Mouse (Mus musculus) midbrain, embryonic 10.5 days (tissue): Measurements from ENCODE around the gene Cenpb. TPM values are rescaled to one million over a fixed set of nuclear protein-coding genes. Genes with fewer than 3 reads are reported as not detected.
A peak's percentile ranks its signal among the peaks of the same experiment; 100 is the strongest.

Experiments
- DNase-seq: peaks from one replicate; pipeline ENCODE4 v3.0.0-alpha.2; 2017; ENCODE audit warnings: low spot score
- H3K27ac ChIP-seq: fragments of 300-500 bp; sonication (generic); replicated peaks from 2 replicates; pipeline ENCODE4 v1.5.1; 2016; ENCODE audit warnings: mild to moderate bottlenecking
- H3K27me3 ChIP-seq: fragments of 300-500 bp; sonication (generic); 2 replicates; pipeline ENCODE4 v1.6.1; 2016; ENCODE audit warnings: low read depth, mild to moderate bottlenecking; ENCODE audit not compliant: poor library complexity, severe bottlenecking
- H3K36me3 ChIP-seq: fragments of 300-500 bp; sonication (generic); 2 replicates; pipeline ENCODE4 v1.6.1; 2016; ENCODE audit warnings: mild to moderate bottlenecking, moderate library complexity
- H3K4me1 ChIP-seq: fragments of 300-500 bp; sonication (generic); 2 replicates; pipeline ENCODE4 v1.6.1; 2016
- H3K4me3 ChIP-seq: fragments of 300-500 bp; sonication (generic); 2 replicates; pipeline ENCODE4 v1.5.1; 2016; ENCODE audit warnings: mild to moderate bottlenecking, moderate library complexity
- H3K9me3 ChIP-seq: fragments of 300-500 bp; sonication (generic); replicated peaks from 2 replicates; pipeline ENCODE4 v1.6.1; 2016; ENCODE audit warnings: mild to moderate bottlenecking
- WGBS: fragments of 180-500 bp; shearing (Covaris S2); methylation state at CpG from one replicate; pipeline ENCODE4 v1.1.7; 2016; 5-methylcytosine and 5-hydroxymethylcytosine counted together
- polyA plus RNA-seq: library from polyadenylated mRNA; unstranded; fragments of >200 nt; fragmentation: Nextera tagmentation; extraction: Ambion mirVana; gene quantifications from 2 replicates; pipeline ENCODE4 v1.2.1, GENCODE M21; 2016

The Cenpb gene
- polyA plus RNA-seq, 1 experiment from 2014 or later: 9.0 TPM

DNA sequence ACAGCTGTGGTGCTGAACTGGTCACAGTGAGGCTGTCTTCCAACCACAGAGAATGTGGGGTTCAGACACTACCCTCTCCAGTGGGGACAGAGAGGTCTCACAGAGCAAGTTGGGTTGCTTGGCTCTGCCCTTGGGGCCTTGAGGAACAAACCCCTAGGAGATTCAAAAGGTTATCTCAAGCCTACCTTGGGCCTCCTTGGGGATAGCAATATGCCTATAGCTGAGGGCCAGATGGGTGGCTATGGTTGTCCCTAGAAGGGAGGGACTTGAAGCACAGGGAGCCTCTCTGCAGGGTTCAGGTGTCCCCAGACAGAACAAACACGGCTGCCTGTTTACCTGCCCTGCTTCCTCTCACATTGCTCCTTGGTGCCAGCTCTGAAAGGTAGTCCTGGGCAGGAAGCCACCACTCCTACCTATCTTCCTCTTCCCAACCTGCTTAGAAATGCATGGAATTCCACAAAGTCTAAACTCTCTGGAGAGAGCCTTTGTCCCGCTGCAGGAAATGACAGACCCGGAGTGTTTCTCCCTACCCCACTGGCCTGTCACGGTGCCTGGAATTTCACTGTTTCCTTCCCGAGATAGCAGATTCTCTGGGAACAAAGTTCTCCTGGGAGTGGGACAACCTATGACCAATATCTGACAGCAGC is 39.9 kb downstream of the Cenpb start:
- Histone ChIP-seq H3K27ac (no peak overlapping the region), H3K27me3 (no peaks in the 10 kb centered on the region)

DNA sequence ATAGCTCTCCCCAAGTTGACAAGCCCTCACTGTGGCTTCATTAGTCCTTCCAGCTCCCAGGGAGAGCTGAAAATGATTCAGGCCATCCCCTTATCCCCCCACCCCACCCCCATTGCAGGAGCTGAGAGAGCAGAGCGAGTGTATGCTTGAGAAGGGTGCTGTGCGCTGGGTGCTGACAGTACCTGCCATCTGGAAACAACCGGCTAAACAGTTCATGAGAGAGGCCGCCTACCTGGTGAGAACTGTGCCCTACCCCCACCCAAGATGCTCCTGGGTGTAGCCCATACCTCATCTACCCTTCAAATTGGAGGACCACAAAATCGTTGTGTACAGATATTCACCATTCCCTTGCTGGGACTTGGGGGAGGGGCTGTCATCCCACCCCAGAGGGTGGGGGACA is 40.6 kb downstream of the Cenpb start:
- Histone ChIP-seq H3K27me3 (no peaks in the 10 kb centered on the region), H3K9me3 (no peaks in the 10 kb centered on the region), H3K4me3 (no peak overlapping the region), H3K27ac (no peak overlapping the region), H3K36me3 (peaks cover 23% of the 10 kb centered on the region), H3K4me1 (peaks cover 24% of the 10 kb centered on the region)
- 89% methylated on average over 5 of the region's 5 CpGs for WGBS
- DNase-seq: no peak

More for the DNA sequence above, 39.9 kb downstream of the Cenpb start:
- DNase-seq: no peak
- no peak overlapping the region for H3K4me3 ChIP-seq
- H3K9me3 ChIP-seq: no peaks in the 10 kb centered on the region
- 73% methylated on average over 5 of the region's 5 CpGs for WGBS
- peaks cover 30% of the 10 kb centered on the region for H3K36me3 ChIP-seq
- H3K4me1 ChIP-seq: peaks cover 20% of the 10 kb centered on the region

DNA sequence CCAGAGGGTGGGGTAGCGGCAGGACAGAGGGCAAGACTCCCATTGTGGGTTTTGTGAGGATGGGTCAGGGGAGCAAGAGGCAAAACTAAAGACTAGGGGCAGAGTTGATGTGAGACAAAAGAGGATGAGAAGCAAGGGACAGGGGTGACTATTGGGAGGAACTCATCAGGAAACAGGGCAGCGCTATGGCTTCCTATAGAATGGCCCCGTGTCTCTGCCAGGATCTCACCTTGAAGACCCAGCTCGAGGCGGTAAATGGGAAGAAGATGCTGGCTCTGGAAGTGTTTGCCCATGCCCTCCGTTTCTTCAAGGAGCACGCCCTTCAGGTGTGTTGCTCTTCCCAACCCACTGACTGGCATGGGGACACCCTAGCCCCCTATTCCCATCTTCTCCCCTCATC is 41.1 kb downstream of the Cenpb start:
- no peak overlapping the region for H3K4me3 ChIP-seq
- no peaks in the 10 kb centered on the region for H3K9me3 ChIP-seq
- H3K27ac ChIP-seq: no peak overlapping the region
- H3K36me3 ChIP-seq: peaks cover 17% of the 10 kb centered on the region
- no peak for DNase-seq
- H3K4me1 ChIP-seq: peaks cover 25% of the 10 kb centered on the region
- WGBS: 84% methylated on average over 7 of the region's 7 CpGs
- no peaks in the 10 kb centered on the region for H3K27me3 ChIP-seq

DNA sequence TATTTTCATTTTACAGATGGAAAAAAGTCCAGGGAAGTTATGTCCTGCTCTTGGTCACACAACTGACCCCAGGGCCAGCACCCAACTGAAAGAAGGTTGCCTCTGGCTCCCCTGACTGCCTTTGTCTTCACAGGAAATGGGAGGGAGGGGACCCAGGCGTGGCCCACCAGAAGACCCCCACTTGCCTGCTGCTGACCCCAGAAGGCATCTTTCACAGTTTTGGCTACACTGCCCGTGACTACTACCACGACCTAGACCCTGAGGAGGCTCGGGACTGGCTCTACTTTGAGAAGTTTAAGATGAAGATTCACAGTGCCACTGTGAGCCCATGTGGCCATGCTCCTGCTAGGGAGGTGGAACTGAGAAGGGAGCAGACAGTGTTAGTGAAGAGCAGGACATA is 41.6 kb downstream of the Cenpb start:
- Histone ChIP-seq H3K27me3 (no peaks in the 10 kb centered on the region), H3K4me3 (no peak overlapping the region), H3K4me1 (peaks cover 25% of the 10 kb centered on the region), H3K27ac (no peak overlapping the region), H3K9me3 (no peaks in the 10 kb centered on the region), H3K36me3 (peaks cover 13% of the 10 kb centered on the region)
- 85% methylated on average over 4 of the region's 4 CpGs for WGBS
- DNase-seq: no peak

DNA sequence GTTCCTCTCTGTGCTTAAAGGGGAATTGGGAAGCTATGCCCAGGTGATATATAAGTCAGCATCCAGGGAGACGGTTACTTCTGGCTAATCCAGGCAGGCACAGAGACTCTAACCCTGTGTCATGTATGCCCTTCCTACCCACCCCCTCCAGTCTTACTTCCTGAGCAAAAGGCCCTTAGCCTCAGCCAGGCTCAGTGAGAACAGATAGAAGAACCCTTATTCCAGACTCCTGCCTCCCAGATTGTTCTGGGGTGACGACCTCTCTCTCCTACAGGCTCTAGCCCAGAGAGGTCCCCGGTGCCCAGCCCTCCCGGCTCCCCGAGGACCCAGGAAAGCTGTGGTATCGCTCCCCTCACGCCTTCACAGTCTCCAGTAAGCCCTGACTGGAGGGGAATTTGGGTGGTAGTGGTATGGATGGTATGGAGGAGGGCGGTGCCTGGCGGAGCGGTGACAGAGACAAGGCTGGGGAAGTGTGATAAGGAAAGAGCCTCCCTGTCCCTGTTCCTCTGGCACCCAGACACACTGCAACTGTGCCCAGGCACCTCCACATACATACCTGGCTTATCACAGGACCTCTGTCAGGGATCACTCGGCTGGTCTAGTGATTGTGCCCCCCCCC is 44.2 kb downstream of the Cenpb start:
- 0 out of 2 replicates have a peak, but pooled peaks cover 3% of the 10 kb centered on the region for H3K36me3 ChIP-seq
- WGBS: 74% methylated on average over 11 of the region's 11 CpGs
- H3K9me3 ChIP-seq: no peaks in the 10 kb centered on the region

DNA sequence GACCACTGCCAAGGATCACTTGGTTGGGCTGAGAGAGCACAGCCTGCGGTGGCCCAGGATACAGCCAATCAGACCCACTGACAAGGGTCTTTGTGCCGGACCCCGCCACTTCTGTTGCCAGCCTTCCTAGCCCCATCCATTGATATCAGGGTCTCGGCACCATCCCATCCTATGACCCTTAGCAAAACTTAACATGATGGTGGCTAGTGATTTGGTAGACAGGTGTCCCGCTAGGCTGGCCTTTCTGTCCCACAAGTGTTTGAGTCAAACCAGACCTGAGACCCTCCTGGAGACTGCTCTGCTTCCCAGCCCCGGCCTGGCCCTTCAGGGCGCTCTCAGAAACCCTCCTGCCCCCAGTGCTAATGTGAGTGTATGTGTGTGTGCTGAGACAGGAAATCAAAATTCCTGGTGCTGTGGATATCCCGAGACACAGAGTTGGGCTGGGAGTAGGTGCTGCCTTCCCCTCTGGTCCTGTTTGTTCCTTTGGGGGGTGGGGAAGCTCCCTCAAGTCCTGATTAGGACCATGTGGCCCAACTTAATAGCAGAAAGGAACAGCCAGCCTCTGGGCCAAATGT is 45.0 kb downstream of the Cenpb start:
- 0 out of 2 replicates have a peak, but pooled peaks cover 3% of the 10 kb centered on the region for H3K36me3 ChIP-seq
- DNase-seq: no peak
- no peak overlapping the region for H3K4me3 ChIP-seq
- 89% methylated on average over 8 of the region's 8 CpGs for WGBS
- H3K4me1 ChIP-seq: peaks cover 16% of the 10 kb centered on the region
- H3K9me3 ChIP-seq: no peaks in the 10 kb centered on the region
- no peaks in the 10 kb centered on the region for H3K27me3 ChIP-seq
- peak overlapping the region; percentile 64 for H3K27ac ChIP-seq

More for the DNA sequence above, 44.2 kb downstream of the Cenpb start:
- no peaks in the 10 kb centered on the region for H3K27me3 ChIP-seq
- H3K27ac ChIP-seq: peak overlapping the region; percentile 64
- H3K4me1 ChIP-seq: peaks cover 16% of the 10 kb centered on the region
- DNase-seq: no peak
- no peak overlapping the region for H3K4me3 ChIP-seq

DNA sequence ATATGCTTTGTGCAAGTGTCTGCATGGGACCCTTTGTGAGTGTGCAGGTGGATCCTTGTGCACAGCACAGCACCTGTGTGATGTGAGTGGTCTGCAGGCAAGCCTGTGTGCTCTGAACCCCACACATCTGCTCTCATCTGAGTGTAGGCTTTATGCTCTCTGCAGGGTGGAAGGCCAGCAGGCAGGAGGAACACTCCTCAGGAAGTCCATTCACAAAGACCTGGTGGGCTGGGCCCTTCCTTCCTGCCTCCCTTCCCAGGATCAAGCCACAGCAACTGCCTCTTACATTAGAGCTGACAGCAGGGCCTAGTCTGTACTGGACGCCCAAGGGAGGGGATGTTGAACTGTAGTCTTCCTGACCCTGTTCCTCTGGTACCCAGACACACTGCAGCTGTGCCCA is 45.5 kb downstream of the Cenpb start:
- Histone ChIP-seq H3K27me3 (no peaks in the 10 kb centered on the region), H3K4me3 (no peak overlapping the region), H3K36me3 (0 out of 2 replicates have a peak, but pooled peaks cover 3% of the 10 kb centered on the region), H3K27ac (peak overlapping the region; percentile 64; the same call in 1 of the 2 replicates), H3K4me1 (peaks cover 16% of the 10 kb centered on the region), H3K9me3 (no peaks in the 10 kb centered on the region)
- no peak for DNase-seq
- 76% methylated on average over 1 of the region's 1 CpGs for WGBS

DNA sequence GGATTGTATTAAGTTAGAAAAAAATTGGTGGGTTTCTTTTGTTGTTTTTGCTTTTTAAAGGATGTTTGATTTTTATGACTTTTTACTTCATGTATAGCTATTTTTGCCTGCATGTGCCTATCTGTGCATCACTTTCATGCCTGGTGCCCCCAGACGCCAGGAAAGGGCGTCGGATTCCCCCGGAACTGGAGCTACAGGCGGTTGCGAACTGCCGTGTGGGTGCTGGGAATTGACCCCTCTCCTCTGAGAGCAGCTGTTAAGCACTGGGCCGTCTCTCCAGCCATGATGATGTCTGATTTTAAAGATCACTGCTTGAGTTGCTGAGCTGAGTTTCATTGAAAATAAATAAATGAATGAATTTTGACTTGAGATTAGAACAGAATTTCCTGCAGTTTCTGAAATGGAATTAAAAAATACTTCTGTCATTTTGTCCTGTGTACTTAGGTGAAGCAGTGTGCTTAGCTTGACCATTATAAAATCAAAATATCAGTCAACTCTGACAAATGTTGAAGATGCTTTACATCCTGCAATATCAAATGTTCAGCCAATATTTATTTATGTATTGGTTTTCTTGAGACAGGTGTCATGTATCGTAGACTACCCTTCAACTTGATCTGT is 46.8 kb downstream of the Cenpb start, which contains the start of gene Gm11037:
Gene Gm11037 (plus strand): TSS at position 568 of the 618 bp plus-strand sequence.
- Histone ChIP-seq H3K4me1 (peaks cover 18% of the 10 kb centered on the region), H3K9me3 (no peaks in the 10 kb centered on the region), H3K36me3 (no peaks in the 10 kb centered on the region), H3K27me3 (peaks cover 7% of the 10 kb centered on the region), H3K4me3 (no peak within 1 kb of the TSS), H3K27ac (peak within 1 kb of the TSS; percentile 64; the same call in 1 of the 2 replicates)
- DNase-seq: no peak
- 88% methylated on average over 9 of the region's 9 CpGs for WGBS

DNA sequence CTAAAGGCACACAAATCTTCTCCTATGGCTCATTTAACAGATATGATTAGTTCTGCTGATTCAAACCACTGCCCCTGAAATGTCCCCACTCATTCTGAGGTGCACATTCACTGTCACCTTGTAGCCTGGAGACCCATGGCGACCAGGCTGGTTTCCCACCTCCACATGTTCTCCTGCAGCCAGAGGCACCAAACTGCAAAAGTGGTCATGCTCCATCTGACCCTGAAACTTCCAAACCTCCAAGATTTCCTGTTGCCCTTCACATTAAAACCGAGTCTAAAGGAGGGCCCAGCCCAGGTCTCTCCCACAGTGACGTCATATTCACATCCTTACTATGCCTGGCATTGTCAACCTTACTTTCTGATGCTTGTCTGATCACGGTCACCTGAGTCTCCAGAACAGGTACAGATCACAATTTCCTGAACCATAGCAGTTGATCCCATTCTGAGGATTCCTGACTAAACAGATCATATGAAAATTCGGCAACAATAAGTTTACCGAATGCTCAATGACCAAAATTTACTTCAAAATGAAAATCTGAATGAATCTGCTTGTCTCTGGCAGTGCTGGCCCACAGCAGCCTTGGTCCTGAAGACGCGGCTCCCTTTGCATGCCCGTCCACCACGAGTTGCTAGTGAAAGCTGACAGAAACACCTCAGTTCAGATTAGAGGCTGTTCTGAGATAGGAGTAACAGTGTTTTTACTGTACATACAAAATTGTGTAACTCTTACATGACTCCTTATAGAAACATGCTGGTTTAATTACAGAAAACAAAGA is 47.6 kb downstream of the Cenpb start:
- Histone ChIP-seq H3K36me3 (no peaks in the 10 kb centered on the region), H3K27me3 (peaks cover 11% of the 10 kb centered on the region), H3K9me3 (no peaks in the 10 kb centered on the region), H3K4me3 (no peak overlapping the region), H3K27ac (no peak overlapping the region), H3K4me1 (peaks cover 22% of the 10 kb centered on the region)
- no peak for DNase-seq
- WGBS: 85% methylated on average over 10 of the region's 10 CpGs

DNA sequence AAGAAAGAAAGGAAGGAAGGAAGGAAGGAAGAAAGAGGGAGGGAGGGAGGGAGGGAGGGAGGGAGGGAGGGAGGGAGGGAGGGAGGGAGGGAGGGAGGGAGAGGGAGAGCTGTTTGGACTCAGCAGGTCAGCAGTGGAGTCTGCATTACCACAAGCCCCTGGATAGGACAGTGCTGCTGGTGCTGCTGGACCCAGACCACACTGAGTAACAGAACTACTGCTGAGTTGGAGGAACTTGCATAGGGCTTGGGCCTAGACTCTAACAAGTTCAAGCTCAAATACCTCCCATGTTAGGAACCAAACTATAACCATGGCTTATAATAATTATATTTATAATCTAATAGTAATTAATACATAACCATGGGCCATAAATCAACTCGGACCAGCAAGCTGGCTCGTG is 49.0 kb downstream of the Cenpb start:
- H3K4me1 ChIP-seq: peaks cover 37% of the 10 kb centered on the region
- WGBS: 84% methylated on average over 2 of the region's 2 CpGs
- no peak overlapping the region for H3K27ac ChIP-seq
- DNase-seq: no peak
- H3K27me3 ChIP-seq: peaks cover 25% of the 10 kb centered on the region
- no peak overlapping the region for H3K4me3 ChIP-seq
- no peaks in the 10 kb centered on the region for H3K9me3 ChIP-seq
- no peaks in the 10 kb centered on the region for H3K36me3 ChIP-seq

DNA sequence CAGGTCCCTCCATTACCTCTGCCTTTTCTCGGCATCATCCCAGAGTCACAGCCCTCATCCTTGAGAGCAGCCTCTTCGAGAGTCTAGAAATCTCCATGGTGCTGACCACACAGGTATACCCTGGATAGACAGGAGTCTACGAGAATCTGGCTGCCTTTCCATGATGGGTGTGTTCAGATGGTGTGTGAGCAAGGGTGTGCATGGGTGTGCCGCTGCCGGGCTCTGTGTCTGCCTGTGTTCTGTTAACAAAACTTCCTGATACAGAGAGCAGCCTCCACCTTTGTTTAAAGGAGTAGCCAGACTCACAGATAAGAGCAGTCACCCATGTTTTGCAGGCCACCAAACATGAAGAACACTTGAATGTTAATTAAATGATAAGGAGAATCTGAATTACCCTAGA is 50.0 kb downstream of the Cenpb start:
- no peak overlapping the region for H3K27ac ChIP-seq
- H3K4me3 ChIP-seq: no peak overlapping the region
- H3K36me3 ChIP-seq: no peaks in the 10 kb centered on the region
- peak; percentile 11 for DNase-seq
- peaks cover 33% of the 10 kb centered on the region for H3K27me3 ChIP-seq
- H3K4me1 ChIP-seq: peaks cover 33% of the 10 kb centered on the region
- H3K9me3 ChIP-seq: no peaks in the 10 kb centered on the region
- WGBS: 93% methylated on average over 5 of the region's 5 CpGs

DNA sequence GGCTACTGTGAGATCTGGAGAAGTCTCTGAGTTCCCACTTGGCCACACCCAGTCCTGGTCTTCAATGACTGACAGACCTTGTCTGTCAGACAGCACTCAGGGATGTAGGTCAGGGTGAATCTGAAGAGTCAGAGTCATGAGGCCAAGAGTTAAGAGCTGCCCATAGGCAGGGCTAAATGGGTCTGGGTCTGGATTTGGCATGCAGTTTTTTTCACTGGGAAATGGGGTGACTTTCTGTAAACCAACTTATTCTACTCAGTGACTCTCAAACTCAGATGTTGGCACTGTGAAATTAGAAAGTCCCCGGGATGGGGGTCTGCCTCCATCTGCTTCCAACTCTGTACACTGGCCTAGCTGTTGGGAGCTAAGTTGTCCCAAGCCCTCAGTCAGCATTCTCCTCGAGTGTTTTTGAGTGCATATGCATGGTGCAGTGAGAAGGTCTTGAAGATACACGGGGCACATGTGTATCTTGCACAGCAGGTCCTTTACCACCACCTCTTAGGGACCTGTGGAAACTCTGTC is 51.2 kb downstream of the Cenpb start:
- Histone ChIP-seq H3K9me3 (no peaks in the 10 kb centered on the region), H3K27ac (no peak overlapping the region), H3K36me3 (no peaks in the 10 kb centered on the region), H3K4me1 (peaks cover 27% of the 10 kb centered on the region), H3K27me3 (peaks cover 33% of the 10 kb centered on the region), H3K4me3 (peak overlapping the region; percentile 67; the same call in 1 of the 2 replicates)
- no peak for DNase-seq
- 88% methylated on average over 3 of the region's 3 CpGs for WGBS
